Comparison of ENCODE assay signal across 1 mouse cellular context in the genomic region with DNA sequence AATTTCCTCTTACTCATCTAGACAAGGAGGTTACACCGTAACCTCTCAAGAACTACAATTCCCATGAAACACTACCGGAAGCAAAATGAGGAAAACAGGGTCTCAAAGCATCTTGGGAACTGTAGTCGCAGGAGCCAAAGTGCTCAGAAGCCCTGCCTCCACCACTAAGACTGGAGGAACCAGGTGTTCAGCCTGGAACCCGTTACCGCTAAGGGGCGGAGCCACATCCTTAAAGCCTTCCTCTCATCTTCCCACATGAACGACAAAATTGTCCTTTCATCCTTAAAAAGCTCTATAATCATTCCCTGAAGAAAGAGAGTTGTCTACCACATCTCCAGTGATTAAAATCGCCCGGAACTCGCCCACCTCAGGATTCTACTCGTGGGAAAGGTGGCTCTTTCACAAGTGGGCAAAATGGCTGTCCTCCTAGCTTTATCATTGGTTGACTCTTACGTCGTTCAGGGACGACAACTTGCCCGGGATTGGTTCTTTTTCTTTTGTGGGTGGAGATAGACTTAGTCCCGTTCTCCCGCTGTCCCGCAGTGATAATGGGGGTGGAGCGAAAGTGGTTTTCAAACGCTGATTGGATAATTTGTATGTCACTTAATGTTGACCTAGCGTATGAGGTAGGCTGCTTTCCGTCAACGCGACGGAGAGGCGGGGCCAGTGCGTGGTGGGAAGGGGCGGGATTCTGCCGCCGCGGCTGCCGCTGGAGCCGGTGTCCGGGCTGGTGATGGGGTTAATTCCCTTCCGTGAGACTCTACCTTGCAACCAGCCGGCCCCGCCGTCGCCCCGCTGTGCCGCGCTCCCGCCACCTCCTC.
A peak's percentile ranks its signal among the peaks of the same experiment; 100 is the strongest.
TF ChIP-seq lines count a peak whose summit lies in the region.

Gene Zranb3 (minus strand): TSS at position 407 of the 821 bp plus-strand sequence.
Gene R3hdm1 (plus strand): TSS at position 661 of the 821 bp plus-strand sequence.

TF ChIP-seq in MEL, 35 proteins besides CTCF, POLR2A, EP300 and RAD21 (continued from another document):
- TF ChIP-seq NRF1 (IDR thresholded peaks at IDR 0.05; ENCODE audit: insufficient read depth, low read depth, low read length, poor library complexity, severe bottlenecking) = 0 out of 2 replicates have a peak, but pooled peaks have one; percentile 20
- no peak for TF ChIP-seq ZKSCAN1 (IDR thresholded peaks at IDR 0.05; ENCODE audit: low read depth, low read length)
- TF ChIP-seq UBTF (IDR thresholded peaks at IDR 0.05; ENCODE audit: borderline replicate concordance, insufficient read depth, low read depth, low read length) = no peak
- TF ChIP-seq MXI1 (IDR thresholded peaks at IDR 0.05; ENCODE audit: low read depth, low read length) = no peak; the same call in 1 of the 2 replicates
- TF ChIP-seq MAFK (IDR thresholded peaks at IDR 0.05; ENCODE audit: borderline replicate concordance, low read depth, low read length) = no peak
- no peak for TF ChIP-seq MEF2A (IDR thresholded peaks at IDR 0.05; ENCODE audit: extremely low read depth, insufficient replicate concordance, low read depth, low read length, poor library complexity, severe bottlenecking)
- TF ChIP-seq JUND (IDR thresholded peaks at IDR 0.05; ENCODE audit: low read depth, low read length) = no peak
- TF ChIP-seq TCF12 (IDR thresholded peaks at IDR 0.05; ENCODE audit: low read depth, low read length) = 0 out of 2 replicates have a peak, but pooled peaks have one; percentile 23
- peak; percentile 64; the same call in 1 of the 2 replicates for TF ChIP-seq CHD2 (IDR thresholded peaks at IDR 0.05; ENCODE audit: low read length)
- TF ChIP-seq E2F4 (IDR thresholded peaks at IDR 0.05; ENCODE audit: borderline replicate concordance, low read depth, low read length) = peak; percentile 4; the same call in 1 of the 2 replicates
- TF ChIP-seq USF1 (IDR thresholded peaks at IDR 0.05; ENCODE audit: low read depth, low read length) = 0 out of 2 replicates have a peak, but pooled peaks have one; percentile 5
- TF ChIP-seq CHD1 (IDR thresholded peaks at IDR 0.05; ENCODE audit: low read depth, low read length) = no peak
- no peak for TF ChIP-seq RCOR1 (IDR thresholded peaks at IDR 0.05; ENCODE audit: low read depth, low read length)
- no peak for TF ChIP-seq BHLHE40 (IDR thresholded peaks at IDR 0.05; ENCODE audit: borderline replicate concordance, low read depth, low read length)
- no peak; the same call in 1 of the 2 replicates for TF ChIP-seq POLR2AphosphoS2 (IDR thresholded peaks at IDR 0.05; ENCODE audit: low read length)
- TF ChIP-seq TAL1 (IDR thresholded peaks at IDR 0.05; ENCODE audit: low read length) = no peak
- no peak for TF ChIP-seq MAX (IDR thresholded peaks at IDR 0.05; ENCODE audit: low read length)
- TF ChIP-seq KAT2A (conservative IDR thresholded peaks at IDR 0.05; ENCODE audit: low read depth, low read length) = peak; percentile 99
- peak; percentile 63 for TF ChIP-seq NELFE (IDR thresholded peaks at IDR 0.05; ENCODE audit: low read depth, low read length)
- peak; percentile 34; the same call in 1 of the 2 replicates for TF ChIP-seq ETS1 (IDR thresholded peaks at IDR 0.05; ENCODE audit: low read depth, low read length)
- no peak for TF ChIP-seq USF2 (IDR thresholded peaks at IDR 0.05; ENCODE audit: borderline replicate concordance in 1 of 2, insufficient read depth in 1 of 2, low read depth in 1 of 2, low read length in 2 of 2)
